Mouse (Mus musculus) ES-E14 (cell line): ENCODE data around the gene Asphd1. TPM values are rescaled to one million over a fixed set of nuclear protein-coding genes. Genes with fewer than 3 reads are reported as not detected.

ENCODE experiments used
- DNase-seq: peaks from one replicate; pipeline ENCODE4 v3.0.0-alpha.2; 2013; ENCODE audit warnings: low read depth, low spot score
- H3K27ac ChIP-seq: 2 replicates; pipeline ENCODE4 v1.5.1; 2012; ENCODE audit warnings: low read depth, mild to moderate bottlenecking, low read length, moderate library complexity, mixed read lengths; ENCODE audit not compliant: poor library complexity, insufficient read depth, severe bottlenecking
- H3K36me3 ChIP-seq: 2 replicates; pipeline ENCODE4 v1.6.1; 2012; ENCODE audit warnings: mild to moderate bottlenecking, low read length, moderate library complexity, mixed read lengths; ENCODE audit not compliant: control insufficient read depth, poor library complexity, insufficient read depth, severe bottlenecking
- H3K4me1 ChIP-seq, 2 experiments: fragments of 150-350 bp in 1 of 2; sonication (generic) in 1 of 2; 2 replicates each; pipeline ENCODE4 v1.6.1; 2012; ENCODE audit warnings: low read length in 2 of 2, mild to moderate bottlenecking in 1 of 2, mixed read lengths in 1 of 2; ENCODE audit not compliant: control insufficient read depth in 2 of 2, insufficient read depth in 2 of 2, poor library complexity in 1 of 2
- H3K4me3 ChIP-seq, 2 experiments: fragments of 150-350 bp in 1 of 2; sonication (generic) in 1 of 2; 2 replicates each; pipeline ENCODE4 v1.5.1; 2012; ENCODE audit warnings: low read length in 2 of 2, low read depth in 1 of 2, mild to moderate bottlenecking in 1 of 2, mixed read lengths in 1 of 2; ENCODE audit not compliant: insufficient read depth in 1 of 2, poor library complexity in 1 of 2, severe bottlenecking in 1 of 2
- H3K9ac ChIP-seq: 2 replicates; pipeline ENCODE4 v1.6.1; 2012; ENCODE audit warnings: low read depth, mild to moderate bottlenecking, low read length, mixed read lengths; ENCODE audit not compliant: poor library complexity, insufficient read depth, severe bottlenecking
- H3K9me3 ChIP-seq: fragments of 150-350 bp; sonication (generic); 2 replicates; pipeline ENCODE4 v1.6.1; 2012; ENCODE audit warnings: low read depth, mild to moderate bottlenecking, low read length; ENCODE audit not compliant: control insufficient read depth, insufficient read depth
- CHD2 ChIP-seq: IDR thresholded peaks from 2 replicates; pipeline ENCODE4 v1.6.1; 2014; ENCODE audit warnings: mild to moderate bottlenecking, low read depth, low read length, inconsistent platforms
- HCFC1 ChIP-seq: IDR thresholded peaks from 2 replicates; pipeline ENCODE4 v1.6.1; 2012; ENCODE audit warnings: low read length, inconsistent platforms, borderline replicate concordance; ENCODE audit not compliant: insufficient read depth
- MAFK ChIP-seq: IDR thresholded peaks from 2 replicates; pipeline ENCODE4 v1.6.1; 2014; ENCODE audit warnings: mild to moderate bottlenecking, low read depth, low read length, inconsistent platforms; ENCODE audit not compliant: insufficient read depth
- ZC3H11A ChIP-seq: IDR thresholded peaks from 2 replicates; pipeline ENCODE4 v1.6.1; 2012; ENCODE audit warnings: low read depth, mild to moderate bottlenecking, inconsistent platforms, low read length, borderline replicate concordance
- ZNF384 ChIP-seq: IDR thresholded peaks from 2 replicates; pipeline ENCODE4 v1.6.1; 2012; ENCODE audit warnings: low read depth, low read length, inconsistent platforms
- in situ Hi-C, 2 experiments: fragments of 600-800 bp; cut with MboI; formaldehyde crosslinking; loops; one replicate each; pipeline ENCODE4 v1.15.1; 2025; ENCODE audit warnings: low sequenced_read_pairs in 2 of 2, inconsistent platforms in 1 of 2; ENCODE audit not compliant: unreplicated experiment in 2 of 2
- total RNA-seq: library from RNA; depleted of rRNA; stranded (reverse); fragments of 300-350 nt; gene quantifications from 2 replicates; pipeline ENCODE4 v1.2.3, GENCODE M21; 2012

Gene Asphd1
- total RNA-seq, 1 experiment, result 1.0 TPM

GRCm38 (mm10) chr7:126932652-126933051 lies 16.7 kb downstream of the Asphd1 start:
- DNase-seq, result no peak
- H3K4me3 ChIP-seq, result no peak overlapping the region
- in situ Hi-C loops, result no loop called here
- TF ChIP-seq ZC3H11A (no peak), ZNF384 (no peak), MAFK (peak; percentile 67; the same call in 1 of the 2 replicates), CHD2 (no peak), HCFC1 (no peak)
- H3K9me3 ChIP-seq, result no peaks in the 10 kb centered on the region
- H3K9ac ChIP-seq, result no peak overlapping the region
- peaks cover 12% of the 10 kb centered on the region for H3K36me3 ChIP-seq
- peaks cover 0 to 11% of the 10 kb centered on the region in 2 experiments; a peak in 2 of 4 replicates for H3K4me1 ChIP-seq
- H3K27ac ChIP-seq, result no peak overlapping the region; the same call in 1 of the 2 replicates

GRCm38 (mm10) chr7:126929046-126929445 lies 20.3 kb downstream of the Asphd1 start:
- no peak for DNase-seq
- H3K36me3 ChIP-seq, result peaks cover 8% of the 10 kb centered on the region; the same call in 1 of the 2 replicates
- H3K9me3 ChIP-seq, result no peaks in the 10 kb centered on the region
- H3K4me1 ChIP-seq, result peaks cover 0 to 11% of the 10 kb centered on the region in 2 experiments; a peak in 2 of 4 replicates
- TF ChIP-seq MAFK (no peak), CHD2 (no peak), ZC3H11A (no peak), HCFC1 (no peak), ZNF384 (no peak)
- H3K4me3 ChIP-seq, result peak overlapping the region; percentile 89 to 92
- in situ Hi-C loops, result no loop called here
- no peak overlapping the region for H3K27ac ChIP-seq
- H3K9ac ChIP-seq, result peak overlapping the region; percentile 90

- TF ChIP-seq ZC3H11A (no peak), ZNF384 (peak; percentile 27; the same call in 1 of the 2 replicates)
- Histone ChIP-seq H3K27ac (no peak within 1 kb of the TSS), H3K9me3 (no peaks in the 10 kb centered on the region), H3K36me3 (peaks cover 8% of the 10 kb centered on the region; the same call in 1 of the 2 replicates), H3K4me3 (peak within 1 kb of the TSS; percentile 89 to 92), H3K4me1 (peaks cover 0 to 9% of the 10 kb centered on the region in 2 experiments; a peak in 2 of 4 replicates), H3K9ac (peak within 1 kb of the TSS; percentile 90)
- in situ Hi-C loops, result no loop called here
- DNase-seq, result peak; percentile 78
Observed at GRCm38 (mm10) chr7:126928384-126929037, 20.9 kb downstream of the Asphd1 start, which contains the start of gene Kctd13. Kctd13 (plus strand) TSS chr7:126928879.

GRCm38 (mm10) chr7:126926299-126926698 lies 23.1 kb downstream of the Asphd1 start:
- Histone ChIP-seq H3K4me1 (peaks cover 0 to 4% of the 10 kb centered on the region in 2 experiments; a peak in 1 of 4 replicates), H3K27ac (no peak overlapping the region), H3K4me3 (no peak overlapping the region), H3K9ac (no peak overlapping the region), H3K9me3 (no peaks in the 10 kb centered on the region), H3K36me3 (peaks cover 3% of the 10 kb centered on the region; the same call in 1 of the 2 replicates)
- in situ Hi-C loops, result no loop called here
- TF ChIP-seq ZNF384 (no peak), MAFK (no peak), CHD2 (no peak), ZC3H11A (no peak), HCFC1 (no peak)
- no peak for DNase-seq

GRCm38 (mm10) chr7:126923999-126924398 lies 25.4 kb downstream of the Asphd1 start:
- no peak overlapping the region for H3K9ac ChIP-seq
- H3K27ac ChIP-seq, result no peak overlapping the region
- no peak overlapping the region for H3K4me3 ChIP-seq
- no peak for DNase-seq
- in situ Hi-C loops, result no loop called here
- H3K9me3 ChIP-seq, result no peaks in the 10 kb centered on the region
- H3K36me3 ChIP-seq, result no peaks in the 10 kb centered on the region
- TF ChIP-seq ZNF384, result no peak
- no peak for TF ChIP-seq CHD2
- no peak for TF ChIP-seq ZC3H11A
- TF ChIP-seq HCFC1, result no peak
- TF ChIP-seq MAFK, result no peak
- H3K4me1 ChIP-seq, result no peaks in the 10 kb centered on the region
